8 mouse cellular contexts compared by ENCODE assay signal in the genomic region with DNA sequence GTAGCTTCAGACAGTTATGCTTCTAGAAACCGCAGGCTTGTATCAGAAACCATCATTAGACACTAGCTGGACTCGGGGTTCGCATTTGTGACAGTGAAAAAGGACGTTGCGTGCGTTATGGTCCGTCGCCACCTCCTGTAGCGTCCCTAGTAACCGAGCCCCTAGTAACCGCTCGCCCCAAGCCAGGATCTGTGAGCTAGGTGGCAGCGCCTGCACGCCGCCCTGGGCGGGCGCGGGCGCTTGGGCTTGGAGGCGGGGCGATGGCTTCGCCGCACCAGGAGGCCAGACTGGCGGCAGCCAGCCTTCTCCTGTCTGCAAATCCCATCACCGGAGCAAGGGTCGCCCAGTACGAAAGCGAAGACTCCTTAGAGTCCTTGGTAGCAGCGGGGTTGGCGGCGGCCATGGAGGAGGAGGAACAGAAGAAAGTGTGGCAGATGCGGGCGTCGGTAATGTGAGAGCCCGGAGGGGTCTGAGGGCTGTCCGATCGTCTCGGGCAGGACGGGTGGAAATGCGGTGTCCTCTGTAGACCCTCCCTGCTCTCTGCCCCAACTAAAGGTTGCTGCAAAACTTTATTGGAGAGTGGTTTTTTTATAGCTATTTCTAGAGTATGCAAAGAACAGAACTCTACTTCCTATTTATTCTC. TPM values are rescaled to one million over a fixed set of nuclear protein-coding genes. Genes with fewer than 3 reads are reported as not detected.
DNase-seq lines count a peak whose midpoint lies in the region; ATAC-seq and TF ChIP-seq lines count a peak whose summit lies in the region.

No protein-coding gene starts in this region.

- H3K27ac ChIP-seq in cortical plate, adult 2 months (ENCODE audit: insufficient read depth, low read length): peak overlapping the region; percentile 82

- peak; percentile 72 for TF ChIP-seq POLR2A in cortical plate, adult 2 months (IDR thresholded peaks at IDR 0.05; ENCODE audit: extremely low read depth, insufficient read depth, low read length)

- no peak for TF ChIP-seq CTCF in cortical plate, adult 2 months (IDR thresholded peaks at IDR 0.05; ENCODE audit: extremely low read depth, insufficient read depth, low read length)

- peak overlapping the region; percentile 86 for H3K4me3 ChIP-seq in cortical plate, adult 2 months (ENCODE audit: insufficient read depth, low read length)

- DNase-seq in adipocyte (ENCODE audit: low spot score): peak; percentile 89
- peak; percentile 76 for DNase-seq in gastrocnemius, postnatal 10 days
- DNase-seq in left cerebral cortex, postnatal 10 days (ENCODE audit: extremely low spot score in 1 of 2, low spot score in 2 of 2): peak; percentile 59 to 90
- peak; percentile 89 for DNase-seq in right cerebral cortex, postnatal 10 days (ENCODE audit: low spot score in 2 of 2)
- DNase-seq in urinary bladder, postnatal 14 days (ENCODE audit: low spot score): peak; percentile 78

- intact Hi-C loops in left cerebral cortex, postnatal 10 days (cut with DNase I): loop anchor here (5.0 kb wide), 2 partner anchors 249 to 264 kb away; a partner anchor contains a TSS

- no peaks in the 10 kb centered on the region for H3K4me1 ChIP-seq in cortical plate, adult 2 months (ENCODE audit: control insufficient read depth, insufficient read depth, low read length)

- ATAC-seq in inflammation-experienced regulatory T-cells, adult 6 months: peak; percentile 53
- peak; percentile 79 for ATAC-seq in megakaryocyte progenitor cell, adult 5-6 weeks (replicated peaks; ENCODE audit: poor library complexity)

RNA-seq across cellular contexts. Expression of a gene that starts 1.0 kb away (rescaled TPM):
- polyA plus RNA-seq in cortical plate, adult 2 months (2012; rRNA removed): 3.5 and 5.3 TPM in 2 replicates
- 1 to 10 TPM; 2.7 to 3.3 TPM for total RNA-seq in gastrocnemius, postnatal 10 days (2021)
- polyA plus RNA-seq in inflammation-experienced regulatory T-cells, adult 6 months (2017; shearing (Covaris generic)): 1 to 10 TPM; 2.0 to 6.1 (median 2.8) TPM
- 1 to 10 TPM; 3.1 to 3.7 TPM for total RNA-seq in left cerebral cortex, postnatal 10 days (2021)
- total RNA-seq in megakaryocyte progenitor cell, adult 5-6 weeks (2015): 0.62 and 1.1 TPM in 2 replicates
- 0.71 and 0.81 TPM in 2 replicates for total RNA-seq in megakaryocyte progenitor cell, adult 5-6 weeks (2017)

RNA-seq across cellular contexts. Expression of a gene that starts 18.0 kb away (rescaled TPM):
- polyA plus RNA-seq in cortical plate, adult 2 months (2012; rRNA removed): 62.2 and 64.7 TPM in 2 replicates
- total RNA-seq in gastrocnemius, postnatal 10 days (2021): 100 to 1,000 TPM; 118 to 122 TPM
- 100 to 1,000 TPM; 197 to 230 (median 201) TPM for polyA plus RNA-seq in inflammation-experienced regulatory T-cells, adult 6 months (2017; shearing (Covaris generic))
- 100 to 1,000 TPM; 129 to 131 TPM for total RNA-seq in left cerebral cortex, postnatal 10 days (2021)
- 346 and 370 TPM in 2 replicates for total RNA-seq in megakaryocyte progenitor cell, adult 5-6 weeks (2015)
- 218 and 319 TPM in 2 replicates for total RNA-seq in megakaryocyte progenitor cell, adult 5-6 weeks (2017)

RNA-seq across cellular contexts. Expression of a gene that starts 26.1 kb away (rescaled TPM):
- 39.4 TPM in 2 replicates for polyA plus RNA-seq in cortical plate, adult 2 months (2012; rRNA removed)
- 100 to 1,000 TPM; 140 to 151 TPM for total RNA-seq in gastrocnemius, postnatal 10 days (2021)
- polyA plus RNA-seq in inflammation-experienced regulatory T-cells, adult 6 months (2017; shearing (Covaris generic)): 100 to 1,000 TPM in 1 of 3 experiments, 10 to 100 TPM in 2; 72.3 to 139 (median 76.1) TPM
- 10 to 100 TPM; 52.0 to 52.3 TPM for total RNA-seq in left cerebral cortex, postnatal 10 days (2021)
- total RNA-seq in megakaryocyte progenitor cell, adult 5-6 weeks (2015): 141 and 159 TPM in 2 replicates
- 89.6 and 105 TPM in 2 replicates for total RNA-seq in megakaryocyte progenitor cell, adult 5-6 weeks (2017)

RNA-seq across cellular contexts. Expression of a gene that starts 26.4 kb away (rescaled TPM):
- polyA plus RNA-seq in cortical plate, adult 2 months (2012; rRNA removed): 4.5 and 7.3 TPM in 2 replicates
- total RNA-seq in gastrocnemius, postnatal 10 days (2021): 1 to 10 TPM; 3.9 to 5.9 TPM
- polyA plus RNA-seq in inflammation-experienced regulatory T-cells, adult 6 months (2017; shearing (Covaris generic)): 10 to 100 TPM; 32.2 to 37.8 (median 34.9) TPM
- total RNA-seq in left cerebral cortex, postnatal 10 days (2021): 1 to 10 TPM; 6.9 to 7.5 TPM
- total RNA-seq in megakaryocyte progenitor cell, adult 5-6 weeks (2015): 77.6 and 83.1 TPM in 2 replicates
- total RNA-seq in megakaryocyte progenitor cell, adult 5-6 weeks (2017): 52.7 and 59.5 TPM in 2 replicates

RNA-seq across cellular contexts. Expression of a gene that starts 36.5 kb away (rescaled TPM):
- 54.6 and 58.5 TPM in 2 replicates for polyA plus RNA-seq in cortical plate, adult 2 months (2012; rRNA removed)
- 10 to 100 TPM in 1 of 2 experiments, 1 to 10 TPM in 1; 9.7 to 11.4 TPM for total RNA-seq in gastrocnemius, postnatal 10 days (2021)
- polyA plus RNA-seq in inflammation-experienced regulatory T-cells, adult 6 months (2017; shearing (Covaris generic)): 10 to 100 TPM in 1 of 3 experiments, 1 to 10 TPM in 2; 6.2 to 11.1 (median 8.8) TPM
- total RNA-seq in left cerebral cortex, postnatal 10 days (2021): 10 to 100 TPM; 46.9 to 50.4 TPM
- total RNA-seq in megakaryocyte progenitor cell, adult 5-6 weeks (2015): 4.0 and 7.0 TPM in 2 replicates
- 10.3 and 11.2 TPM in 2 replicates for total RNA-seq in megakaryocyte progenitor cell, adult 5-6 weeks (2017)

Comparison
In these comparisons a context has a peak if more than half of its experiments do, and no peak if none do; other contexts are left out.
1. Peak in every context shown above with its lines: DNase-seq, ATAC-seq, H3K4me3 ChIP-seq and H3K27ac ChIP-seq.